ENCODE assay signal across 8 mouse cellular contexts in genomic region chr9:44734524-44735494, GRCm38 (mm10). TPM values are rescaled to one million over a fixed set of nuclear protein-coding genes. Genes with fewer than 3 reads are reported as not detected.
DNase-seq lines count a peak whose midpoint lies in the region; ATAC-seq and TF ChIP-seq lines count a peak whose summit lies in the region.

TSS of gene Phldb1 (minus strand) at chr9:44735198.

- peak; percentile 80 for ATAC-seq in forebrain, embryonic 13.5 days
- ATAC-seq in neural tube, embryonic 13.5 days (ENCODE audit: low read depth): peak; percentile 67

- H3K9me3 ChIP-seq in CH12.LX (replicated peaks; ENCODE audit: low read length): peaks cover 3% of the 10 kb centered on the region
- 0 out of 2 replicates have a peak, but pooled peaks cover 3% of the 10 kb centered on the region for H3K9me3 ChIP-seq in forebrain, embryonic 13.5 days (replicated peaks)
- no peaks in the 10 kb centered on the region for H3K9me3 ChIP-seq in neural tube, embryonic 13.5 days

- H3K27me3 ChIP-seq in CH12.LX (replicated peaks): peaks cover 43% of the 10 kb centered on the region
- peaks cover 24% of the 10 kb centered on the region; the same call in 1 of the 2 replicates for H3K27me3 ChIP-seq in forebrain, embryonic 13.5 days
- H3K27me3 ChIP-seq in neural tube, embryonic 13.5 days: 0 out of 2 replicates have a peak, but pooled peaks cover 12% of the 10 kb centered on the region

- under 1% methylated on average over 41 of the region's 47 CpGs for WGBS in forebrain, embryonic 13.5 days
- WGBS in neural tube, embryonic 13.5 days: under 1% methylated on average over 46 of the region's 47 CpGs

- H3K9ac ChIP-seq in CH12.LX (ENCODE audit: insufficient read depth, low read depth): peak within 1 kb of the TSS; percentile 42
- H3K9ac ChIP-seq in forebrain, embryonic 13.5 days: peak within 1 kb of the TSS; percentile 68
- peak within 1 kb of the TSS; percentile 80 for H3K9ac ChIP-seq in neural tube, embryonic 13.5 days

- no peaks in the 10 kb centered on the region for H3K79me2 ChIP-seq in CH12.LX (replicated peaks; ENCODE audit: control insufficient read depth, extremely low read depth, insufficient read depth, poor library complexity, severe bottlenecking)

- peaks cover 13 to 36% of the 10 kb centered on the region in 2 experiments for H3K4me1 ChIP-seq in CH12.LX (ENCODE audit: control insufficient read depth in 1 of 2, insufficient read depth in 2 of 2)
- H3K4me1 ChIP-seq in forebrain, embryonic 13.5 days: peaks cover 21% of the 10 kb centered on the region
- H3K4me1 ChIP-seq in neural tube, embryonic 13.5 days (replicated peaks): peaks cover 34% of the 10 kb centered on the region

- peak; percentile 55 for DNase-seq in CH12.LX (ENCODE audit: extremely low read depth)
- DNase-seq in adrenal gland, postnatal 4 days (ENCODE audit: low spot score in 2 of 2): peak in 1 of 2 experiments; percentile 52
- DNase-seq in heart, postnatal 14 days: peak; percentile 82 to 85
- DNase-seq in kidney, postnatal 4 days: peak; percentile 90 to 94
- peak; percentile 75 to 84 for DNase-seq in lung, adult 18-20 months
- peak; percentile 71 to 75 for DNase-seq in thymus, postnatal 36 days

- peak; percentile 52 for TF ChIP-seq RAD21 in CH12.LX (IDR thresholded peaks at IDR 0.05; ENCODE audit: low read depth, low read length)

- peak within 1 kb of the TSS; percentile 47 to 59 (median 51) for H3K4me3 ChIP-seq in CH12.LX (replicated peaks in 1 of 3; ENCODE audit: low read depth in 2 of 3, low read length in 2 of 3, poor library complexity in 1 of 3)
- H3K4me3 ChIP-seq in forebrain, embryonic 13.5 days: peak within 1 kb of the TSS; percentile 64
- H3K4me3 ChIP-seq in neural tube, embryonic 13.5 days: peak within 1 kb of the TSS; percentile 61

- dilution Hi-C loops in CH12.LX (cut with MboI; ENCODE audit: extremely low pct_ligation_motif_present, extremely low pct_unique_long_range_greater_than_20kb, low sequenced_read_pairs): no loop called here

- peak in 1 of 2 experiments; percentile 73; a peak in 2 of 4 replicates for TF ChIP-seq CTCF in CH12.LX (conservative IDR thresholded peaks at IDR 0.05 in 1 of 2, IDR thresholded peaks at IDR 0.05 in 1 of 2; ENCODE audit: low read depth in 2 of 2, low read length in 2 of 2)

- intact Hi-C loops in heart, postnatal 14 days (cut with DNase I): loop anchor here (2.0 to 5.0 kb wide), 2 partner anchors 26 to 43 kb away; no protein-coding TSS in a partner anchor

- peak within 1 kb of the TSS; percentile 90 for H3K4me2 ChIP-seq in CH12.LX (ENCODE audit: insufficient read depth, low read depth, poor library complexity, severe bottlenecking)
- peak within 1 kb of the TSS; percentile 100 for H3K4me2 ChIP-seq in forebrain, embryonic 13.5 days
- H3K4me2 ChIP-seq in neural tube, embryonic 13.5 days: peak within 1 kb of the TSS; percentile 99

- no peak for TF ChIP-seq EP300 in CH12.LX (IDR thresholded peaks at IDR 0.05; ENCODE audit: low read length)

- in situ Hi-C loops in CH12.LX (cut with MboI; ENCODE audit: low pct_ligation_motif_present, low pct_unique_long_range_greater_than_20kb, low sequenced_read_pairs): no loop called here

- no peak for TF ChIP-seq POLR2A in CH12.LX (IDR thresholded peaks at IDR 0.05; ENCODE audit: low read depth, low read length)

- H3K27ac ChIP-seq in CH12.LX (ENCODE audit: insufficient read depth, low read depth): no peak within 1 kb of the TSS
- no peak within 1 kb of the TSS for H3K27ac ChIP-seq in forebrain, embryonic 13.5 days
- peak within 1 kb of the TSS; percentile 68 for H3K27ac ChIP-seq in neural tube, embryonic 13.5 days (replicated peaks)

- no peaks in the 10 kb centered on the region for H3K36me3 ChIP-seq in CH12.LX (replicated peaks in 1 of 2; ENCODE audit: control insufficient read depth in 1 of 2, insufficient read depth in 1 of 2, low read length in 1 of 2)
- H3K36me3 ChIP-seq in forebrain, embryonic 13.5 days (ENCODE audit: poor library complexity, severe bottlenecking): no peaks in the 10 kb centered on the region
- no peaks in the 10 kb centered on the region for H3K36me3 ChIP-seq in neural tube, embryonic 13.5 days

TF ChIP-seq in CH12.LX, 34 proteins besides CTCF, POLR2A, EP300 and RAD21:
- TF ChIP-seq MAZ (IDR thresholded peaks at IDR 0.05; ENCODE audit: low read depth, low read length) (peak; percentile 66; the same call in 1 of the 2 replicates), ELF1 (IDR thresholded peaks at IDR 0.05; ENCODE audit: low read depth, low read length) (peak; percentile 36; the same call in 1 of the 2 replicates), SMC3 (IDR thresholded peaks at IDR 0.05; ENCODE audit: low read depth, low read length) (peak; percentile 69), ETS1 (conservative IDR thresholded peaks at IDR 0.05; ENCODE audit: low read depth, low read length) (0 out of 2 replicates have a peak, but pooled peaks have one; percentile 10), MAX (IDR thresholded peaks at IDR 0.05; ENCODE audit: low read length) (0 out of 2 replicates have a peak, but pooled peaks have one; percentile 8), MEF2A (IDR thresholded peaks at IDR 0.05; ENCODE audit: borderline replicate concordance, low read depth, low read length) (0 out of 2 replicates have a peak, but pooled peaks have one; percentile 8), NELFE (IDR thresholded peaks at IDR 0.05; ENCODE audit: low read depth, low read length) (no peak), TCF12 (IDR thresholded peaks at IDR 0.05; ENCODE audit: low read depth, low read length) (peak; percentile 43; the same call in 1 of the 2 replicates), IRF4 (IDR thresholded peaks at IDR 0.05; ENCODE audit: low read depth, low read length) (0 out of 2 replicates have a peak, but pooled peaks have one; percentile 42), MAFK (IDR thresholded peaks at IDR 0.05; ENCODE audit: insufficient replicate concordance, low read length) (no peak)
TF ChIP-seq in CH12.LX: peak in this region for 8.

RNA-seq across cellular contexts. Expression of gene Phldb1, which starts in this region (rescaled TPM):
- total RNA-seq in CH12.LX (2012; rRNA removed): 10.1 and 14.6 TPM in 2 replicates
- total RNA-seq in CH12.LX (2014; rRNA removed): 7.9 and 9.7 TPM in 2 replicates
- polyA plus RNA-seq in CH12.LX (2012; ENCODE audit: insufficient read length, low read depth): 15.1 and 18.3 TPM in 2 replicates
- 10 to 100 TPM; 58.5 to 76.1 TPM for total RNA-seq in adrenal gland, postnatal 4 days (2021)
- polyA plus RNA-seq in forebrain, embryonic 13.5 days (2015; fragmentation: Nextera tagmentation; extraction: Ambion mirVana): 36.4 and 40.9 TPM in 2 replicates
- total RNA-seq in heart, postnatal 14 days (2021): 100 to 1,000 TPM; 124 to 132 TPM
- 42.5 and 43.7 TPM in 2 replicates for polyA plus RNA-seq in neural tube, embryonic 13.5 days (2015; fragmentation: Nextera tagmentation; extraction: Ambion mirVana)
